Mouse (Mus musculus) granulocyte monocyte progenitor cell, adult 5-6 weeks (primary cell): Measurements from ENCODE around the gene Saxo1. TPM values are rescaled to one million over a fixed set of nuclear protein-coding genes. Genes with fewer than 3 reads are reported as not detected.
A peak's percentile ranks its signal among the peaks of the same experiment; 100 is the strongest.

Experiments
- ATAC-seq: replicated peaks from 2 replicates; pipeline ENCODE4 v1.8.0; 2016; ENCODE audit warnings: mild to moderate bottlenecking, moderate TSS enrichment, inconsistent platforms; ENCODE audit not compliant: poor library complexity, severe bottlenecking
- total RNA-seq, 2 experiments: library from RNA; stranded (forward) in 1 of 2; stranded (reverse) in 1 of 2; fragments of 200-712, 200-1000 nt in 1 of 2; fragments of >200 nt in 1 of 2; fragmentation: Nextera tagmentation in 1 of 2; gene quantifications; 2 replicates each; pipeline ENCODE4 v1.2.3; 2014 to 2017

Gene Saxo1
- total RNA-seq (2014; fragmentation: Nextera tagmentation), result not detected in 2 replicates
- total RNA-seq (2017), result not detected in 2 replicates

GRCm38 (mm10) chr4:86558228-86558627, at the start of gene Saxo1:
Saxo1 (minus strand) TSS chr4:86558328.
- ATAC-seq, result no peak

- no peak for ATAC-seq
Observed at GRCm38 (mm10) chr4:86591304-86591703, 33.2 kb upstream of the Saxo1 start.

GRCm38 (mm10) chr4:86588236-86588635, 30.1 kb upstream of the Saxo1 start:
- peak; percentile 72 for ATAC-seq

GRCm38 (mm10) chr4:86580591-86580990, 22.5 kb upstream of the Saxo1 start:
- no peak for ATAC-seq

- ATAC-seq, result peak; percentile 54
Observed at GRCm38 (mm10) chr4:86580056-86580455, 21.9 kb upstream of the Saxo1 start.

GRCm38 (mm10) chr4:86576630-86577225, 18.6 kb upstream of the Saxo1 start:
- no peak for ATAC-seq

- no peak for ATAC-seq
Observed at GRCm38 (mm10) chr4:86576120-86576541, 18.0 kb upstream of the Saxo1 start.

GRCm38 (mm10) chr4:86575283-86575983, 17.3 kb upstream of the Saxo1 start, which contains the start of gene Rraga:
Rraga (plus strand) TSS chr4:86575668.
- peak; percentile 89 for ATAC-seq

- ATAC-seq, result 0 out of 2 replicates have a peak, but pooled peaks have one; percentile 4
Observed at GRCm38 (mm10) chr4:86574939-86575282, 16.8 kb upstream of the Saxo1 start.

- no peak for ATAC-seq
Observed at GRCm38 (mm10) chr4:86561061-86561460, 2.9 kb upstream of the Saxo1 start.

- no peak for ATAC-seq
Observed at GRCm38 (mm10) chr4:86559006-86559405, 878 bp upstream of the Saxo1 start.

GRCm38 (mm10) chr4:86557371-86557770, 757 bp downstream of the Saxo1 start:
- ATAC-seq, result no peak

GRCm38 (mm10) chr4:86555035-86555707, 3.0 kb downstream of the Saxo1 start:
- ATAC-seq, result peak; percentile 69; the same call in 1 of the 2 replicates

- peak; percentile 96 for ATAC-seq
Observed at GRCm38 (mm10) chr4:86548332-86548731, 9.8 kb downstream of the Saxo1 start.

- ATAC-seq, result no peak
Observed at GRCm38 (mm10) chr4:86545615-86546014, 12.5 kb downstream of the Saxo1 start.

GRCm38 (mm10) chr4:86543999-86544398, 14.1 kb downstream of the Saxo1 start:
- no peak for ATAC-seq

- ATAC-seq, result peak; percentile 86
Observed at GRCm38 (mm10) chr4:86541573-86541972, 16.6 kb downstream of the Saxo1 start.

GRCm38 (mm10) chr4:86538936-86539335, 19.2 kb downstream of the Saxo1 start:
- ATAC-seq, result no peak

GRCm38 (mm10) chr4:86537972-86538371, 20.2 kb downstream of the Saxo1 start:
- peak; percentile 61 for ATAC-seq

- ATAC-seq, result no peak
Observed at GRCm38 (mm10) chr4:86534091-86534481, 24.0 kb downstream of the Saxo1 start.

GRCm38 (mm10) chr4:86533406-86534090, 24.6 kb downstream of the Saxo1 start:
- ATAC-seq, result no peak
